Mouse (Mus musculus) retina, postnatal 1 day (tissue): ENCODE results near the gene Grin3b.

Source experiments
- DNase-seq: peaks from one replicate; pipeline ENCODE4 v3.0.0-alpha.2; 2012

Grin3b gene

DNA sequence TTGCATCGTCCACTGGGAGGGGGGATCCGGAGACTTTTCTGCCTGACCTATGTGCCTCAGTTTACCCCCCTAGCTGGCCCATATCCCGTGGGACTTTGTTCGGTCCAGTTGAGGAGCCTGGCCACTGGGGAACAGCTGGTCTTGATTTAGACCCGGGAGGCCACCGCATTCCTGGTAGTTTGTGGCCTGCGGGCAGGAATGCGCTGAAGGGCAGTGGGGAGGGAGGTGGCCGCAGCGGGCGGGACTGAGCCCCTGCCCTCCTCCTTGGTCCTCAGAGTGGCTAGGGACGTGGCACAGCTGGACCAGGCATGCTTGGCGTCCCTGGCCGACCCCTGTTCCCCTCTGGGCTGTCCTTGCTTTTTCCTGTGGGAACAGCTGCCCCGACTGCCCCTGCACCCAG, 19.4 kb downstream of the Grin3b start:
- DNase-seq = peak; percentile 40

DNA sequence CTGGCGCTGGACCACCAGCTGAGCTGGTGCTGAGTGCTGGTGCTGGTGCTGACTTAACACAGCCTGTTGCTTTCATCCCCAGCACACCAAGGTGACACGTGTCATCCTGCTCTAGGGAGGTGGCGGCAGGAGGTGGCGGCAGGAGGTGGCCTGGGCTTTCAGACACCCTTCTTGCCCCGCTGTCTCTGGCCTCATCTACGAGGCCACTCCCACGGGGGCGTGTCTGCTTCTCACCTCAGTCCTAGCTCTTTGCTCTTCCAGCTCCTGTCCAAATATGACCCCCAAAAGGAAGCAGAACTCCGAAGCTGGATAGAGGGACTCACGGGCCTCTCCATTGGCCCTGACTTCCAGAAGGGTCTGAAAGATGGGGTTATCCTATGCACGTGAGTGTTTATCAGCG, 20.6 kb downstream of the Grin3b start:
- no peak for DNase-seq

DNA sequence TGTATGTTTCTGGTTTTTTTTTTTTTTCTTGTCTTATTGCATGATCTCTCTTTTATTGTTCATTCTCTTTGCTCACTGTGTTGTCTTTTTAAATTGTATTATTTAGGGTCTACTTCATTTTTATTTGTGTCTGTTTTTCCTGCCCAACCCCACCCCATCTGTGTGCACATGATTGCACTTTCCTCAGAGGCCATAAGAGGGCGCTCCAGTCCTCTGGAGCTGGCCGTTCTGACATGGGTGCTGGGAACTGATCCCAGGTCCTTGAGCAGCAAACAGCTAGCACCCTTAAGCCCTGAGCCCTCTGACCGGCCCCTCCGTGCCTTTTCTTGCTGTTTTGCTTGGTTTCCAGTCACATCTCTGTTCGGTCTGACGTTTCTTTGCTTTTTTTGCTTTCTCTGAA, 21.0 kb downstream of the Grin3b start:
- DNase-seq = no peak

DNA sequence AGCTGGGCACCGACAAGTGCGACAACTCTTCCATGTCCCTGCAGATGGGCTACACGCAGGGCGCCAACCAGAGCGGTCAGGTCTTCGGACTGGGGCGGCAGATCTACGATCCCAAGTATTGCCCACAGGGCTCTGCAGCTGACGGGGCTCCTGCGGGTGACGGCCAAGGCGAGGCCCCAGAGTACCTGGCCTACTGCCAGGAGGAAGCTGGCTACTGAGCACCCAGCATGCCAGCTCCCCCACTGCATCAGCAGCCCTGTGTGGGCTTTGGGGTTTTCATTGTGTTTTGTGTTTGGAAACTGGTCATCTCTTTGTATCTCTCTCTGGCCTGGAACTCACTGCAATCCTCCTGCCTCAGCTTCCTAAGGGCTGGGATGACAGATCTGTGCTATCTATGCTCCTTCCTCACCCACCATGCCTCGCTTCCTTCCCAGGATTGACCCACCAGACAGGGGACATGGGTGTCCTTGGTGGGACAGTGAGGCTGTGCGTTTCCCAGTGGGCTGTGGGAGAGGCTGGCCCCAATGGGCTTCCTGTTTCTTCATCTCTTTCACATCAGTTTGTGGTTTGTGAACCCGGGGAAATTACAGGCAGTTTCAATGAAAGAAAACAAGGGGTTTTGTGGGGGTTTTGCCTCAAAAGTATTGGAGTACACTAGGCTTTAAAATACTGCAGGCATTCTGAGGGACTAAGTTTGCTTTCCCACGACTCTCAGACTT, 24.0 kb downstream of the Grin3b start:
- DNase-seq = no peak

DNA sequence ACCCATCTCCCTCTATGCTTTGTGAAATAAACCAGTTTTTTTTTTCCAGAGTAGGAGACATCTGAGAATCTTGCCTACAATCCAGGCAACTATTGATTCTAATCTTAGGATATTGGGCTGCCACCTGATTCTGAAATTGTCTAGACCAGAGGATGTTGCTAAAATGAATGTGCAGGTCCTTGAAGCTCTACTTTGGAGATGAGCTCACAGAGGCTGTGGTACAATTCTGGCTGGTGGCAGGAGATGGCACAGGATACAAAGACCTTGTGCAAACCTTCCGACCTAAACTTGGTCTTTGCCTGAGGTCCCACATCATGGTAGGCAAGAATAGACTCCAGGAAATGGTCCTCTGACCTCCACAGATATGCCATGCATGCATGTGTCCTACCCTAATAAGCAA, 25.1 kb downstream of the Grin3b start:
- no peak for DNase-seq

DNA sequence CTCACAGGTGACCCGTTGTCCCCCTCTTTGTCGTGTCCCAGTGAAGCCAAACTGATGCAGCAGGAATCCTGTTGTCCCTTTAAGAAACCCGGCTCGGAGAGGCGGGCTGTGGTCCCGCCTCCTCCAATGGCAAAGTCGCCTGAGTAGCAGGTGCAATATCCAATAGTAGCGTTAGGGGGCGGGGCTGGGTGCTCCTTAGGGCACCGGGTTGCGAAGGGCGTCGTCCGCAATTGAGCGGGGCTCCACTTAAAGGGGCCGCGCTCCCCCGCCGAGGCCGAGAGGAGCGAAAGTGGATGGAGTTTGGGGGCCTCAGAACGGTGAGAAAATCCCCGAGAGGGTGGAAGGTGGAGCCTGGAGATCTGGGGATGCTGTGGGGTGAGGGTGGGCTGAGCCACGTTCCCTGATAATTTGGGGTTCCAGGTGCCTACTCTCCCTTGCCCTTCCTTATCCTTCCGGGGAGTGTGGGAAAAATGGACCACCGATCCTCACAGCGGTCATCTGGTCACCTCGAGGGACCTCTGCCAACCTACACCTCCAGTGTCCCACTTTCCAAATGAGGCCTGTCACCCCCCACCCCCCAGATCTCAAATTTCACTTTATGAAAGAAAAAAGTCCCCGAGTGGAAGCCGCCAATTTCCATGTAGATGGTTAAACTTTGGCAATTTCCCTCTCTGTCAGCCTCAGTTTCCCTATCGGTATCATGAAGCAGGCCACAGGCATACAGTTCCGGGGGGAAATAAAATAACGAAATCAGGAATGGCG, 25.9 kb downstream of the Grin3b start, which contains the start of gene Abca7:
TSS of gene Abca7 (plus strand) at position 223 of the 762 bp plus-strand sequence.
- peak; percentile 97 for DNase-seq

DNA sequence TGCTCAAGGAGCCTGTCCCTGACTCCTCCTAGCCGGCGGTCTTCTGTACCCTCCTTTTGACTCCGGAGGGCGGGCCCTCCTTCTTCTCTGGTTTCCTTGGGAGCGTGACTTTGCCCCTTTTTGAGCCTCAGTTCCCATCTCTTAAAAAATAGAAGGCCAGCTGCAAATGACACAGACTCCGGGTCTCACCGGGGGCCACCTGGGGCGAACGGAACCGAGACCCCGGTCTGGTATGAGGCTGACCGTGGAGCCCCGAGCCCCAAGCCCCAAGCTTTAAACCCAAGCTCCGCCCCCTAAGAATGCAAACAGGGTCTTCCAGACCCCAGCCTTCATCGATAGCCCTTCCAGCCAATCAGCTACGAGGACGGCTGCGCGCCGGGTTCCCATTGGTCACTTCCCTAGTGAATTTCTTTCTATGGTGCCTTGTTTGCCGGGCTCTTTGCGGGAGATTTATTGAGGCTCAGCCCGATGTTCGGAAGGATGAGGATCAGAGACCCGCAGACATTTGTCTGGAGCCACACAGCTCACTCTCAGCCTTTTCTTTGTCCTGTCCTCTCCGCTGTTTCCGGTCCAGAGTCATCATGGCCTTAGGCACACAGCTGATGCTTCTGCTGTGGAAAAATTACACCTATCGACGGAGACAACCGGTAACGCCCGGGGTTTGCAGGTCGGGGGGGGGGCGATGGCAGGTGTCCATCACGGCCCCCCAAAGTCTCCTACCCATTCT, 26.7 kb downstream of the Grin3b start:
- peak; percentile 93 for DNase-seq

DNA sequence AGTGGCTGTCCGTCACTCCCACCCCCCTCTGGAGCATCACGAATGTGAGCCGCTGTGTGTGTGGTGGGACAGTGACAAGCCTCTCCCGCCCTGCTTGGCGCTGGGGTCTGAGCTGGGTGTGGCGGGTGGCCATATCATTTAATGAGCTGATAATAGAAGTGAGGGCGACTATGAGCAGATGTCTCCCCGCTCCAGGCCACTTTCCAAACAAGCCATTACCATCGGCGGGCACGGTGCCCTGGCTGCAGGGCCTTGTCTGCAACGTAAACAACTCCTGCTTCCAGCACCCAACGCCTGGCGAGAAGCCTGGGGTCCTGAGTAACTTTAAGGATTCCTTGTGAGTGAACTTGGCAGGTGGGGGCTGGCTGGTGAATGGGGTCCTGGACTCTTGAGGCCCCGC, 27.3 kb downstream of the Grin3b start:
- DNase-seq = peak; percentile 55

DNA sequence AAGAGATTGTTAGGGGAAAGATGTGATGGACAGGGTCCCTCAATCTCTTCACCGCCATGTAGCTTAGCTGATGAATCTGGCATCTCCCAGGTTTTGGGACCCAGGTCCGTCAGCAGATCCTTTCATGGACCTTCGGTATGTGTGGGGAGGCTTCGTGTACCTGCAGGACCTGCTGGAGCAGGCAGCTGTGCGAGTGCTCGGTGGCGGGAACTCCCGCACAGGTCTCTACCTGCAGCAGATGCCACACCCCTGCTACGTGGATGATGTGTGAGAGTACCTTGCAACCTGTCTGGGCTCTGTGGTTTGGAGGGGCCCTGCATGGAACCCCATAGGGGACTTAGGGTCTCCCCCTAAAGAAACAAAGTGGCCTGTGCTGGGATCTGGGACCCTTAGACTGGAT, 31.4 kb downstream of the Grin3b start:
- DNase-seq = no peak

DNA sequence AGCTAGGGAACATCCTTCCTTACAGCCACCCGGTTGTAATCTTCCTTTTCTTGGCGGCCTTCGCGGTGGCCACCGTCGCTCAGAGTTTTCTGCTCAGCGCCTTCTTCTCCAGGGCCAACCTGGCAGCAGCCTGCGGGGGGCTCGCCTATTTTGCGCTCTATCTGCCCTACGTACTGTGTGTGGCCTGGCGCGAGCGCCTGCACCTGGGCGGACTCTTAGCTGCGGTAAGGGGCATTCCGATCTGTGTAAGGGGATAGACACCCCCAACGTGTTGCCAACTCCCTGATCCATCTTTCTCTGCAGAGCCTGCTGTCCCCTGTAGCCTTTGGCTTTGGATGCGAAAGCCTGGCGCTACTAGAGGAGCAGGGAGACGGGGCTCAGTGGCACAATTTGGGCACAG, 32.3 kb downstream of the Grin3b start:
- no peak for DNase-seq

DNA sequence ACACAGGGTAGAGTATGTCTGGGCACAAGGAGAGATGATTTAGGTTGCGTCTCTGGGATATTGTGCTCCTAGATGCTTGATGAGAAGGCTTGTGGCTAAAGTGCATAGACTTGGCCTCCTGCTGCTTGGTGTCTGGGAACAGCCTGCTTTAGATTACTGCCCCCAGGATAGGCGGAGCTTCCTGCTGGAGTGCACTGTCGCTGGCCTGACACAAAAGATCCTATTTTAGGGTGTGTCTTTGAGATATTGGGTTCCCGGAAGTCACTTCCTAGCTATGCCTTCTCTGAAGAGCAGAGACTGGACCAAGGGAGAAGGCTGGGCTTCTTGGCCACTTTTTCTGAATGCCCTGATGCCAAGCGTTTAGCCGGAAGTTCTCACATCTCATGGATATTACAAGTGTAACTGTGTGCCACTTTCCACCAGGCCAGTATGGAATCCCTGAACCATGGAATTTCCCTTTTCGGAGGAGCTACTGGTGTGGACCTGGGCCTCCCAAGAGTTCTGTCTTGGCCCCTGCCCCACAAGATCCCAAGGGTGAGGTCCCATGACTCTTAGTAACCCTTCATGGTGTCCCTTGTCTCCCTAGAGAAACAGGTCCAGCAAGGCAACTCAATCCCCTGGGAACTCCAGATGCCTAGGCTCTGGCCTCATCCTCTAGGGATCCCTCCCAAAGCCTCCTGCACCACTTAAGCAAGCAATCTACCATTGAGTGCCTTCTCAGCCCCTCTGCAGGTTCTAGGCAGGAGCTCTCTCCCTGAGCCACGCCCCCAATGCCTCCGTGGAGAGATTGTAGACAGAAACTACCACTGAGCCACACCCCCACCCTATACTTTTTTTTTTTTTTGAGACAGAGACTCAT, 33.1 kb downstream of the Grin3b start:
- no peak for DNase-seq

DNA sequence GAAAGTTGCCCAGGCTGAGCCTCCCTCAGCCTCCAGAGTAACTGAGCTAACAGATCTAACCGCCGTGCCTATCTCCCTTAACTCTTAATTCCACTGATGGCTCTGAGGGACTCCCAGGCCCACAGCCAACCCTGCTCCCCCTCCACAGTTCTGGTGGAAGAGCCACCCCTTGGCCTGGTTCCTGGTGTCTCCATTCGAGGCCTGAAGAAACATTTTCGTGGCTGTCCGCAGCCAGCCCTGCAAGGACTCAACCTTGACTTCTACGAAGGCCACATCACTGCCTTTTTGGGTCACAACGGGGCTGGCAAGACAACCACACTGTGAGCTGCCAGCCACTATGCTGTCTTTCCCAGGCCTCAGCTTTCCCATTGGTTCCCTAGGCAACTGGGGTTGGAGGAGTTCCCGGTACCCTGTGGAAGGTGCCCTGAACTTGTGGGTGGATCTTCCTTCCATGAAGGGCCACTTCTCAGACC, 33.8 kb downstream of the Grin3b start:
- DNase-seq = no peak

DNA sequence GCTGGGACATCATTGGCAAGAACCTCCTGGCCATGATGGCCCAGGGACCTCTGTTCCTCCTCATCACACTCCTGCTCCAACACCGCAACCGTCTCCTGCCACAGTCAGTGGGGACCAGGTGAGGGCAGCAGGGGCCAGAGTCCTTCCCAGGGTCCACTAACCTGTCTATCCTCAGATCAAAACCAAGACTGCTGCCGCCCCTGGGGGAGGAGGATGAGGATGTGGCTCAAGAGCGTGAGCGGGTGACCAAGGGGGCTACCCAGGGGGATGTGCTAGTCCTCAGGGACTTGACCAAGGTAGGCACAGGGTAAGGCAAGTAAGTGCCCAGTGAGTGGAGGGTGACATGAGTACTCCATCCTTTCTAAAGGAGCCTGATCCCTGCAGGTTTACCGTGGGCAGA, 41.2 kb downstream of the Grin3b start:
- no peak for DNase-seq

DNA sequence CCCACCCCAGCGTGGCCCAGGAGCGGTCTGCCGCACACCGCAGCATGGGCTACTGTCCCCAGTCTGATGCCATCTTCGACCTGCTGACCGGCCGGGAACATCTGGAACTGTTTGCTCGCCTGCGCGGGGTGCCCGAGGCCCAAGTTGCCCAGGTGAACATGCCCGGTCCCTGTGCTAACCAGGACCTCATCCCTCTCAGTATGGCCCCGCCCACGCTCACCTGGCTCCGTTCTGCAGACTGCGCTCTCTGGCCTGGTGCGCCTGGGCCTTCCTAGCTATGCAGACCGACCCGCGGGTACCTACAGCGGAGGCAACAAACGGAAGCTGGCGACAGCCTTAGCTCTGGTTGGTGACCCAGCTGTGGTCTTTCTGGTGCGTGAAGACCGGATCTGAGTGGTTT, 43.1 kb downstream of the Grin3b start:
- no peak for DNase-seq

DNA sequence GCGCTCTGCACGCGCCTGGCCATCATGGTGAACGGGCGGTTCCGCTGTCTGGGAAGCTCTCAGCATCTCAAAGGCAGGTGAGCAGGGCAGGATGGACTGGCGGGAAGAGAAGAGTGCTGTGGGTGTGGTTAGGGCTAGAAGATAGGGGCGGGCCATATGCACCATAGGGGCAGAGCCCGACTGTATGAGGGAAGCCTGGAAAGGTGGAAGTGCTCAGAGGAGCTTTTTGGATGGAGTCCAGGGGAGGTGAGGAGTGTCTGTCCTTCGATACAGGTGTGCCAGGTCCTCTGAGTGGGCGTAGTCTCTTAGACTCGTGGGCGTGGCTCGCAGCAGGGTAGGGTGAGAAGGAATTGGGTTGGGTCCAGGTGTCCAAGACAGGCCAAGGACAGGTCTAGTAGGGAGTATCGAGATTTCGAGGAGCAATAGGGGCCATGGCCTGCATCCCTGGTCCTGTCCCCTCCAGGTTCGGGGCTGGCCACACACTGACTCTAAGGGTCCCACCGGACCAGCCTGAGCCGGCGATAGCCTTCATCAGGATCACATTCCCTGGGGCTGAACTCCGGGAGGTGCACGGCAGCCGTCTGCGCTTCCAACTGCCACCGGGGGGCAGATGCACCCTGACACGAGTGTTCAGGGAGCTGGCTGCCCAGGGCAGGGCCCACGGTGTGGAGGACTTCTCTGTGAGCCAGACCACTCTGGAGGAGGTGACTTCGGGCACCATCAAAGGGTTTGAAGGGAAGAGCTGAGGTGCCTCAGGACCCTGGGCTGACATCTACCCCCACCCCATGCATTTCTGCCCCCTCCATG, 44.2 kb downstream of the Grin3b start:
- DNase-seq = no peak

DNA sequence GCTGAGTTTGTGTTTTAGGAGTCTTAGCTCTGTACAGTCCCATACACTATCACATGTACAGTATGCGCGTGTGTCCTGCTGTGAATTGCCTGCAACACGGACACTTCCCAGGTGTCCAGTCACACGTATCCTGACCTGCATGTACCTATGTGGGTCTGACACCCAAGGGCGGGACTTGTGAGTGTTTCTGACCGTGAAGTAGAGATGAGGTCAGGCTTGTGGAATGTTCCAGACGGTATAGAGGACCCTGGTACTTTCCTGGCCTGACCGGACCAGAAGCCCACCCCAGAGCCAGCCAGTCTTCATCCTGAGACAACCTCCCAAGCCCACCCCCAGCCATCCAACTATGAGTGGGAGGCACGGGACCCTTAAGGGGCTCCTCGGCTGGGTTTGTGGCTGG, 45.1 kb downstream of the Grin3b start:
- no peak for DNase-seq

DNA sequence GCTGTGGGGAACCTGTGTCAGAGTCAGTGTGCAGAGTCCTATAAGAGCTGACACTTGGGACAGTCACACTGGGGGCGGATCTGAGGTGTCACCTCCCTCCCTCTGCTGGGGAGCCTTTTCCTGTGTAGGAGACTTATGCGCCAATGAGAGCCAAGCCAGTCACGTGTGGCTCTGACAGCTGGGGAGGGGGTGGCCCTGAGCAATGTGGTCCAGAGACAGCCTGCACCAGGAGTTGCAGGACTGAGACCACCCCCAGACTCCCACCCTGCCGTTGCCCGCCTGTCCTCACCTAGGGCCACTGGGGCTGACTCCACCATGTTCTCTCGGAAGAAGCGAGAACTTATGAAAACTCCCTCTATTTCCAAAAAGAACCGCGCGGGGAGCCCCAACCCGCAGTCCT, 46.0 kb downstream of the Grin3b start, which contains the start of gene Arhgap45:
TSS of gene Arhgap45 (plus strand) at position 143 of the 400 bp plus-strand sequence.
- no peak for DNase-seq

DNA sequence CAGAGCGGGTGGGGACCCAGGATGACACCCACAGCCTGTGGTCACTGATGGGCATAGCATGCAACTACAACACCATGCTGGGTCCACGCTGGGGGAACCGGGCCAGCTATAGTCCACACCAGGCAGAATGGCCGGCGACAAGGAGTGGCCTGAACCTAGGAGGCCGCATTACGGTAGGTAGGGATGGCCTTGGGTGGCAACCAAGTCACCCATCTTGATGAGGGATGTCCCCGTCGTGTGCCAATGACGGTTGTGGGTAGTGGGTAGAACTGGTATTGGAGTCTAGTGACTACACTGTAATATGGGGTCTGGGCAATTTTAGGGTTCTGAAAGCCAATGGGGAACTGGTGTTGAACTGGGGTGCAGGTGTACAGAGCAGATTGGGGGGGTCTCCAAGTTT, 46.4 kb downstream of the Grin3b start:
- no peak for DNase-seq

DNA sequence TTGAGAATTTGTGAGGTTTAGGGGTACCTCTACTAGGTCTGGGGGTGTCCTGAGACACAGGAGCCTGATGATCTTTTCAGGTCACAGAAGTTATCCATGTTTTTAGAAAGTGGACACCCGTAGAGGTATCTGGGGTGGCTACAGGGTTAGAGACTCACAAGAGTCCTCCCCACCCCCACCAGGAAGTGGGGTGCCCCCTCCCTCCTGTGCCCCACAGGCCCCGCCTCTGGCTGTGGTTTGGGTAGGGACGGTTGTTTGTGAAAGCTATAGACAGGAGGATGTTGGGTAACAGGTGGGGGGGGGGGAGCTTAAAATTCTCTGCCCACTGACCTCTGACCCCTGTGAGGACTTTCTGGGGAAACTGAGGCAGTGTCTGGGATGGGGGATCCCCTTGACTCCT, 46.8 kb downstream of the Grin3b start:
- DNase-seq = no peak

DNA sequence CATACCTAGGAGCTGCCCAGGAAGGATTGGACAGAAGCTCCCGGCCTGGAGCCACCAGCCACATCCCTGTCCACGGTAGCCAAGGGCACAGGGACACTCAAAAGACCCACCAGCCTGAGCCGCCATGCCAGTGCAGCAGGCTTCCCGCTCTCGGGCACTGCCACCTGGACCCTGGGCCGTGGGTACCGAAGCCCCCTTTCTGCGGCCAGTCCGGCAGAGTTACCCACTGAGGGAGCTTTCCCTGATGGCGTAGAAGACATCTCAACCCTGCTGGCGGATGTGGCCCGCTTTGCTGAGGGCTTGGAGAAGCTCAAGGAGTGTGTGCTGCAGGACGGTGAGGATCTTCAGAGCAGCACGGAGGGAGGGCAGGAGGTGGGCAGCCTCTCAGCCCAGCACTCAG, 47.3 kb downstream of the Grin3b start:
- DNase-seq = no peak

DNA sequence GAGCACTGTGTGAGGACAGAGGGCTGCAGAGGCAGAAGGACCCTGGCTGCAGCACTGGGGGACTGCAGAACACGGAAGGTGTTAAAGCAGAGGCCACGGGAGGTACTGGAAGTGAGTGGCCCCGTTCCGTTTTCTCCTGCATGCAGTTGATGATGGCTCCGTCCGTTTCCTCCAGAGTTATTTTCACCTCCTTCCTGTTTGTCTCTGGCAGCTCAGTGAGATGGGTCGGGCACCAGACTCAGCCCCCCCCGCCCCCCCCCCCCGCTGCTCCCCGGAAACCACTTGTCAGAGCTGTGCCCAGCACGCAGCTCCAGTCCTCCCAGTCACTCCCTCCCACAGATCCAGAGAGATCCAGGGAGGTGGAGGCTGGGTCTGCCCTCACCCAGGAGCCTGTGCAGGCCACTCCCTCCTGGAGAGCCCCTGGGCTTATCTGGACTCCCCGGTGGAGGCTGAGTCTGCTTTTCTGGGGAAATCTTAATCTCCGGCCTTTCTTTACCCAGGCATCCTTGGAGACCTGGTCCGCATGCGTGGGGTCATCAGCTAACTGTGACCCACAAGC, 48.3 kb downstream of the Grin3b start:
- DNase-seq = no peak
